Mouse (Mus musculus) left cerebral cortex, adult 2 months (tissue): ENCODE results near the gene Fthl17e. TPM values are rescaled to one million over a fixed set of nuclear protein-coding genes. Genes with fewer than 3 reads are reported as not detected.
"Not testable (repeated sequence)": the region's sequence is repeated elsewhere in the genome, so short reads cannot be mapped to it uniquely, and the experiment has no call there.

Experiments used
- DNase-seq, 2 experiments: peaks; one replicate each; pipeline ENCODE4 v3.0.0; 2021 to 2022; ENCODE audit warnings: low spot score in 2 of 2, mixed read lengths in 1 of 2; ENCODE audit errors: extremely low spot score in 1 of 2
- H3K27ac ChIP-seq: fragments of 200-600 bp; 2 replicates; pipeline ENCODE4 v1.8.1; 2022
- H3K4me3 ChIP-seq: fragments of 200-600 bp; 2 replicates; pipeline ENCODE4 v1.8.1; 2022
- CTCF ChIP-seq: fragments of 200-600 bp; IDR thresholded peaks from 2 replicates; pipeline ENCODE4 v1.8.1; 2022; ENCODE audit warnings: antibody characterized with exemption, mild to moderate bottlenecking, moderate library complexity
- intact Hi-C: fragments of 180-260 bp; cut with DNase I; formaldehyde crosslinking; loops from one replicate; pipeline ENCODE4 v1.15.1; 2025
- long read RNA-seq, 2 experiments: library from polyadenylated mRNA; stranded (forward); transcript quantifications; one replicate each; pipeline ENCODE4 v2.0.0; 2021; ENCODE audit warnings: borderline mapping rate in 2 of 2
- total RNA-seq, 2 experiments: library from RNA; stranded (reverse); gene quantifications; 2 replicates each; pipeline ENCODE4 v1.2.3; 2021

The Fthl17e gene
- total RNA-seq = not detected
- long read RNA-seq, experiment 1 = 0 reads
- long read RNA-seq, experiment 2 = 0 reads

DNA sequence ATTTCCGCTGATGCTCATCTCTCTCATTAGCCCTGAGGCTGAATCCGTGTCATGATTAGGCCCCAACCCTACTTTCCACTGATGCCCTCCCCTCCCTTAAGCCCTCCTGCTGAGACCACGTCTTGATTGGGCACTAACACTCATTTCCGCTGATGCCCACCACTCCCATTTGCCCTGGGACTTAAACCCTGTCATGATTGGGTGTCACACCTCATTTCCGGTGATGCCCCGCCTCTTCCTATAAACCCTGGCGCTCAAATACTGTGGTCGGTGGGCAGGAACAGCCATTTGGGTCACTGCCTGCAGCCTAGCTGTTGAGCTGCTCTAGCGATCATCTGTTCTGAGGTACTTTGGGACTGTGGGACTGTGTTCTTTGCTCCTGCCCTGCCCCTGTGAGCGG lies at the start of gene Fthl17e:
Fthl17e (plus strand) TSS at position 301 of the 400 bp plus-strand sequence.
- H3K4me3 ChIP-seq, intact Hi-C loops, H3K27ac ChIP-seq, DNase-seq: not testable (repeated sequence)

DNA sequence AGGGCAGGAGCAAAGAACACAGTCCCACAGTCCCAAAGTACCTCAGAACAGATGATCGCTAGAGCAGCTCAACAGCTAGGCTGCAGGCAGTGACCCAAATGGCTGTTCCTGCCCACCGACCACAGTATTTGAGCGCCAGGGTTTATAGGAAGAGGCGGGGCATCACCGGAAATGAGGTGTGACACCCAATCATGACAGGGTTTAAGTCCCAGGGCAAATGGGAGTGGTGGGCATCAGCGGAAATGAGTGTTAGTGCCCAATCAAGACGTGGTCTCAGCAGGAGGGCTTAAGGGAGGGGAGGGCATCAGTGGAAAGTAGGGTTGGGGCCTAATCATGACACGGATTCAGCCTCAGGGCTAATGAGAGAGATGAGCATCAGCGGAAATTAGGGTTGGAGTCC lies 46.6 kb upstream of the Fthl17e start, which contains the start of gene Fthl17d:
Fthl17d (minus strand) TSS at position 101 of the 400 bp plus-strand sequence.
- H3K27ac ChIP-seq, DNase-seq, H3K4me3 ChIP-seq, intact Hi-C loops: not testable (repeated sequence)

DNA sequence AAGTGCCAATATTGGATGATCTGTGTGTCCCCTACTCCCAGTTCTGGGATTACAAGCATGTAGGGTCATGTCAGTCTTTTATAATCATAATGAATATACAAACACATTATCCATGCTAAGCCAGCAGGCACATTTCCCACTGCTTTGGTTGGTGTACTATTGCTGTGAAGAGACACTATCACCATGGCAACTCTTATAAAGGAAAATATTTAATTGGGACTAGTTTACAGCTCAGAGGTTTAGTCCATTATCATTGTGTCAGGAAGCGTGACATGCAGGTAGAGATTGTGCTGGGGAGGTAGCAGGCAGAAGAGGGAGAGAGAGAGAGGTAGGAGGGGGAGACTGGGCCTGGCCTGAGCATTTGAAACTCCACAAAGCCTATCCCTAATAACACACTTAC lies 17.2 kb upstream of the Fthl17e start:
- H3K27ac ChIP-seq = no peak overlapping the region
- intact Hi-C loops = no loop called here
- no peak for TF ChIP-seq CTCF
- DNase-seq = no peak
- no peak overlapping the region for H3K4me3 ChIP-seq

DNA sequence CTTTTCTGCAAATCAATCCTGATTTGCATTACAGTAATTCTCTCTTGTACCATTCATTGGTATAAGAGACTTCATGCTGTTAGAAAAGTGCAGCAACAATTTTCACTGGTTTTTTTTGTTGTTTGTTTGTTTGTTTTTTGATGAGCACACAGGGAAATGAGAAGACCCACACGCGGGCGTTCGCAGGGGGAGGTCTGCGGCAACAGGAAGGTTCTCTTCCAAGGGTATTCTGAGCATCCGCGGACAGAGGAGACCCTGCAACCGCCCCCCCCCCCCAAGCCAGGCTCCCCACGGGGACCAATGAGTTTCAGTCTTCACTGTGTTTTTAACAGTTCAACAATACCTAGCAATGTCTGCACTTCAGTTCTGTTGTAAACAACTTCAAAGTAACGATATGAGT lies 13.8 kb upstream of the Fthl17e start:
- no peak overlapping the region for H3K27ac ChIP-seq
- intact Hi-C loops = no loop called here
- DNase-seq = no peak
- TF ChIP-seq CTCF = no peak
- H3K4me3 ChIP-seq = no peak overlapping the region

DNA sequence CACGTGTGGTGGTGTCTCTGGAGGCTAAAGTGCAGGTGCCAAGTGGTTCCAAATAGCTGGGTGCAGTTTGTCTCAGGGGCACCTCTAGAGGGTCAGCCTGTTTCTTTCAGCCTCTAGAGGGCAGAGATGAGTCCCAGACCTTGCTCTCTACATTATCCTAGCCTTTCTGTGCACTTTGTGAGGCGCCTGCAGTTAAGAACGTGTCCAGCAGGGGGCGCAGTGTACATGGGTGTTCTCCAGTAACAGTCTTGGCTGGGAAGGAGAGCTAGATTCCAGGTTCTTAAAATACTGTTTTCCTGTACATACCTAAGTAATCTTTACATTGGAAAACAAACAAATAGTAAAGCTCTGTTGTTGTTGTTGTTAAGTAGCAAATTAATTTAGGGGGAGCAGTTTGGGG lies 8.3 kb downstream of the Fthl17e start:
- intact Hi-C loops, H3K27ac ChIP-seq, DNase-seq, H3K4me3 ChIP-seq: not testable (repeated sequence)

DNA sequence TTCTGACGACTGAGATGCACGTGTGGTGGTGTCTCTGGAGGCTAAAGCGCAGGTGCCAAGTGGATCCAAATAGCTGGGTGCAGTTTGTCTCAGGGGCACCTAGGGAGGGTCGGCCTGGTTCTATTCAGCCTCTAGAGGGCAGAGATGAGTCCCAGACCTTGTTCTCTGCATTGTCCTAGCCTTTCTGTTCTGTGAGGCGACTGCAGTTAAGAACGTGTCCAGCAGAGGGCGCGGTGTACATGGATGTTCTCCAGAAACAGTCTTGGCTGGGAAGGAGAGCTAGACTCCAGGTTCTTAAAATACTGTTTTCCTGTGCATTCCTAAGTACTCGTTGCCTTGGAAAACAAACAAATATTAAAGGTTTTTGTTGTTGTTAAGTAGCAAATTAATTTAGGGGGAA lies 27.7 kb downstream of the Fthl17e start:
- H3K4me3 ChIP-seq, intact Hi-C loops, H3K27ac ChIP-seq: not testable (repeated sequence)
- peak; percentile 71 to 94 for DNase-seq
- TF ChIP-seq CTCF = peak; percentile 38

DNA sequence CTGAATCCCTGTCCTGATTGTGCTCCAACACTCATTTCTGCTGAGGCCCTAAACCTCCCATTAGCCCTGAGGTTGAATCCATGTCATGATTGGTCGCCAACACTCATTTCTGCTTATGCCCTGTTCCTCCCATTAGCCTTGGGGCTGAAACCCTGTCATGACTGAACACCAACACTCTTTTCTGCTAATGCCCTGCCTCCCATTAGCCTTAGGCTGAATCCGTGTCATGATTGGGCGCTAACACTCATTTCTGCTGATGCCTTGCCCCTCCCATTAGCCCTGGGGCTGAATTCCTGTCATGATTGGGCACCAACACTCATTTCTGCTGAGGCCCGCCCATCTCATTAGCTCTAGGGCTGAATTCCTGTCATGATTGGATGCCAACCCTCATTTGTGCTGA lies 28.8 kb downstream of the Fthl17e start:
- Histone ChIP-seq H3K27ac (no peak overlapping the region), H3K4me3 (no peak overlapping the region)
- TF ChIP-seq CTCF = no peak
- intact Hi-C loops = no loop called here
- no peak for DNase-seq

DNA sequence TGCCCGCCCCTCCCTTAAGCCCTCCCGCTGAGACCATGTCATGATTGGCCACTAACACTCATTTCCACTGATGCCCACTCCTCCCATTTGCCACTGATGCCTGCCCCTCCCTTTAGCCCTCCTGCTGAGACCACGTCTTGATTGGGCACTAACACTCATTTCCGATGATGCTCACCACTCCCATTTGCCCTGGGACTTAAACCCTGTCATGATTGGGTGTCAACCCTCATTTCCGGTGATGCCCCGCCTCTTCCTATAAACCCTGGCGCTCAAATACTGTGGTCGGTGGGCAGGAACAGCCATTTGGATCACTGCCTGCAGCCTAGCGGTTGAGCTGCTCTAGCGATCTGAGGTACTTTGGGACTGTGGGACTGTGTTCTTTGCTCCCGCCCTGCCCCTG lies 29.4 kb downstream of the Fthl17e start, which contains the start of gene Fthl17f:
Fthl17f (plus strand) TSS at position 301 of the 400 bp plus-strand sequence.
- intact Hi-C loops, H3K4me3 ChIP-seq, H3K27ac ChIP-seq, DNase-seq: not testable (repeated sequence)

DNA sequence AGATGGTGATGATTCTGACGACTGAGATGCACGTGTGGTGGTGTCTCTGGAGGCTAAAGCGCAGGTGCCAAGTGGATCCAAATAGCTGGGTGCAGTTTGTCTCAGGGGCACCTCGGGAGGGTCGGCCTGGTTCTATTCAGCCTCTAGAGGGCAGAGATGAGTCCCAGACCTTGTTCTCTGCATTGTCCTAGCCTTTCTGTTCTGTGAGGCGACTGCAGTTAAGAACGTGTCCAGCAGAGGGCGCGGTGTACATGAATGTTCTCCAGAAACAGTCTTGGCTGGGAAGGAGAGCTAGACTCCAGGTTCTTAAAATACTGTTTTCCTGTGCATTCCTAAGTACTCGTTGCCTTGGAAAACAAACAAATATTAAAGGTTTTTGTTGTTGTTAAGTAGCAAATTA lies 44.4 kb downstream of the Fthl17e start:
- intact Hi-C loops, H3K27ac ChIP-seq, H3K4me3 ChIP-seq: not testable (repeated sequence)
- DNase-seq = peak; percentile 40 to 75
- peak; percentile 36 for TF ChIP-seq CTCF

Other genes with a start within 250 kb of the Fthl17e start
- gene Ssxb5, start 229.8 kb upstream of the Fthl17e start, total RNA-seq = not detected
- not detected for gene Gm6592, start 189.5 kb upstream of the Fthl17e start, total RNA-seq
- gene Gm5751, start 159.2 kb upstream of the Fthl17e start, total RNA-seq = not detected
- 10 to 100 TPM; 31.4 to 35.0 TPM for gene B630019K06Rik, start 141.1 kb upstream of the Fthl17e start, total RNA-seq
- gene Fthl17b, start 70.5 kb upstream of the Fthl17e start, total RNA-seq = not detected
- not detected for gene Fthl17c, start 56.9 kb upstream of the Fthl17e start, total RNA-seq
- gene Fthl17d, start 46.7 kb upstream of the Fthl17e start, total RNA-seq = not detected
- gene Fthl17f, start 29.5 kb downstream of the Fthl17e start, total RNA-seq = not detected
- not detected for gene 4930402K13Rik, start 71.1 kb downstream of the Fthl17e start, total RNA-seq
- 1 to 10 TPM; 6.8 to 7.8 TPM for gene Lancl3, start 166.4 kb downstream of the Fthl17e start, total RNA-seq
- gene Gm14862, start 223.4 kb downstream of the Fthl17e start, total RNA-seq = not detected
- gene Xk, start 239.3 kb downstream of the Fthl17e start, total RNA-seq = 10 to 100 TPM; 15.2 to 16.6 TPM